Mouse (Mus musculus) mouse trophoblast stem cell (cell line): Measurements from ENCODE around the gene Kcnb1.

Experiments used
- in situ Hi-C, 2 experiments: fragments of 300-500 bp; cut with MseI, MboI; formaldehyde crosslinking; loops; 2 replicates in 1 of 2; 3 replicates in 1 of 2; pipeline ENCODE4 v1.15.1; 2025

The Kcnb1 gene

DNA sequence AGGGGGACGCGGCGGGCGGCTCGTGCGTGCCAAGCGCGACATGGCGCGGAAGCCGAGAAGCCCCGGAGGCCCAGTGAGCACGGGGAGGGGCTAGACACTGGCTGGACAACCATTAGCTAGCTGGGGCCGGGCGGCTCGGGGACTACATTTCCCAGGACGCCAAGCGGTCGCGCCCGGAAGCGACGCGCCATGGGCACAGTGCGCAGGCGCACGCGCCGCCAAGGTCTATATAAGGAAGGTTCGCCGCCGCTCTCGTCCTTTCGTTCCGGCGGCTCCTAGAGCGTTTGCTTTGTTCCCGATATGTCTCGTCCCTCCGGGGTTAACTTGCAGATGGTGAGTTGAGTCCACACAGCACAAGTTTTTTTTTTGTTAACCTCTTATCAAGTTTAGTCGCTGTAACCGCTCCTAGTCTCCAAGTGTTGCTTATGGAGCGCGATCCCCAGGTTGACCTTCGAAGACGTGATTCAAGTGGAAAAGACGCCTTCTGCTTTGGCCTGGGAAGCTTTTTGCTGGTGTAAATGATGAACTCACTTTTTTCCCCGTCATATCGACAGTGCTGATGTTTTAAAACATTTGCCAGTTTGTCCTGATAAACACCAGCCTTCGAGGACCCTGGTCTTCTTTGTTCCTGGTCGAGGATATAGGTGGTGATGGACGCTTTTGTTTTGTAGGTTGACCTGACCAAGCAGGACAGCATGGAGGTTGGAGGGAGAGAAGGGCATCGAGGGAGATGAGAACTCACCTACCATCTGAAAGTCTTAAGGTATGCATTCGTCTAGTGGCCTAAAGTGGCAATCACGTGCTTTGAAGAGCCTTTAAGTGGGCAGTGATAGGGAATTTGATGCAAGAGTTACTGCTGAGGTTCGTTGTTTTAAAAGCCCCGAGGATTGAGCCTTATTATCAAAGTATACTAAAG lies 126.7 kb downstream of the Kcnb1 start, which contains the start of gene Znfx1:
Gene Znfx1 (minus strand): TSS at position 51 of the 916 bp plus-strand sequence.
- in situ Hi-C loops, result no loop called here

DNA sequence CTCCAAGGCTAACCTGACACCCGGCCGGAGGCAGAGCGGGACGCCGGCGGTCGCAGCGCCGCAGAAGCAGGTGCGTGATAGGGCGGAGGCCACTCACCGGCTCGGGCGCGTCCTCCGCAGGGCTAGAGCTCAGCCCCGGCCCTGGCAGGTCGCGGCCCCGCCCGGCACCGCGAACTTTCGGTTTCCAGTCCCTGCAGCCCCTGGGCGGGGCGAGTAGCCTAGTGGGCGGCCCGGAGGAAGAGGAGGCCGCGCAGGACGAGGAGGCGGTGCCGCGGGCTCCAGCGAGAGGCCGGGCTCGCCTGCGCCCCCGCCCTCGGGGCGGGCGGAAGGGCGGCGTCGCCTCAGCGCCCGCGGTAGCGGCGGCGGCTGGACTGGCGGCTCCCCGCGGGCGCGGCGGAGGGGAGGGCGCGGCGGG lies 127.5 kb downstream of the Kcnb1 start:
- in situ Hi-C loops, result no loop called here

DNA sequence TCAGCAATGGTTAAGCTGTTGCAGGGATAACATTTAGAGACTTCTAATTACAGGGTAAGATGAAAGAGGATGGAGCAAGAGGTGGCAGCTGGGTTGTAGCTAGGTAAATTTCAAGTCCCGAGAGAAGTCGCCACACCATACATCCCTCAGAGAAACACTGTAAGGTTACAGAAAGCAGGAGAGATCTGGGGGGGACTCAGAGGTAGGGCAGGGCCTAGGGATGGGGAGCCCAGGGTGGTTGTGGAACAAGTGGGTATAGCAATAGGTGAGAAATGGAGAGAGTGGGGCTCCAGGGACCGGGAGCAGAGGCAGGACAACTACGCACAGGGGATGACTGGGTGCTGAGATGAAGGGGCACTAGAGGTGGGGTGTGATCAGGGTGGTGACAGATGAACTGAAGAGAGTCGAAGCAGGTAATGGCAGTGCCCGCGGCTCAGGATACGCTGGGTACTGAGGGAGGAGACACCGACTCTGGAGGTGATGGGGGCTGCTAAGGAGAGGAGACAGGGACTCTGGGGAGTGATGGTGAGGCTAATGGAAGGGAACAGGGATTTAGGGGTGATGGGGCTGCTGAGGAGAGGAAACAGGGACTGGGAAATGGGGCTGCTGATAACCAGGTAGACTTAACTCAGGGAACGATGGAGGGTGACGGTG lies 128.4 kb downstream of the Kcnb1 start:
- in situ Hi-C loops, result no loop called here

DNA sequence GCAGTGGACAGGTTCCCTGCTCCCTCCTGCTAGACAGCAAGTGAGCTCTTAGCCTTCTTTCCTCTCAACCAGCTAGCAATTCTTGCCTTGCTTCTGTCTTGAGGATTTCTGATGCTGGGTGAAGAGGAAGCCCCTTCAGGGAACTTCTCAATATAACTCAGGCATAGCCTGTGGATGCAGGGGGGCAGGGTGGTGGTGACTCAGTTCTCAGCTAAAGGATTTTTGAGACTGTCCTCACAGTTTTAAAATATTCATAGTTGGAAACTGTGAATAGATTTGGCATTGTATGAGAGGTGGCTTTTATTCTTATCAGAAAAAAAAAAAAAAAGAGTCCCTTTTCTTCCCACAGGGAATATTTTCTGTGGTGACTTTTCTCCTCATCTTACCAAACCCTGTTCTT lies 129.2 kb downstream of the Kcnb1 start:
- in situ Hi-C loops, result no loop called here

DNA sequence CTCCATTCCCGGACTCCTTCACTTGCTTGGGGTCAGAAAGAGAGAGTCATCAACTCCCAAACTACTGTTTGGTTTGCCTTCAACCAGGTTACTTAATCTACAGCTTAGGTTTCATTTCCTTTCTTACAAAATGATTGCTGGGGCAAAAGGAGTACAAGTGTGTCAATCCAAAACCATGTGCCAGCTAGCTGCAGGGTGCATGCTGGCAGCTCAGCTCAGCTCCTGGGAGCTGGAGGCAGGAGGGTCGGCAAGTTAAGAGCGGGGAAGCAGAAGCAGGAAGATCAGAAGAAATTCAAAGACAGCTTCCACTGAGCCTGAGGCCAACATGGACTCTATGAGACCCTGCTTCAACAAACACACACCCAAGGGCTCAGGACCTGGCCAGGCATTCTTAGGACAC lies 129.6 kb downstream of the Kcnb1 start:
- in situ Hi-C loops, result no loop called here

DNA sequence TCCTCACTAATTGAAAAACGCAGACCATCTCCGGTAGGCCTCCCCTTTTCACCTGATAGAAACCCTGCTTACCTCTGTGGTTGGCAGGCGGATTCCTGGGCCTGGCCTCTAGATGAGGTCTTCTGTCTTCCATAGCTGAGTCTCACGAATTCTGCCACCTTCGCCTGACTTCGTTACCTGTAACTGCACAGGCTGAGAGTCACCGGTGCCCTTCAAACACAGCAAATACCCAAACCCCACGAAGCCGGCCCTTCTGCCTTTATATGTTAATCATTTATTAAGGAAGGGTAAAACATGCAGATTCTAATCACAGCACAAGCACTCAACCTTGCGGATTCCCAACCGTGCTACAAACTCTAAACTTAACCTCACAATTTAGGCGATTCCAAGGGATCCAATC lies 130.0 kb downstream of the Kcnb1 start:
- in situ Hi-C loops, result no loop called here

DNA sequence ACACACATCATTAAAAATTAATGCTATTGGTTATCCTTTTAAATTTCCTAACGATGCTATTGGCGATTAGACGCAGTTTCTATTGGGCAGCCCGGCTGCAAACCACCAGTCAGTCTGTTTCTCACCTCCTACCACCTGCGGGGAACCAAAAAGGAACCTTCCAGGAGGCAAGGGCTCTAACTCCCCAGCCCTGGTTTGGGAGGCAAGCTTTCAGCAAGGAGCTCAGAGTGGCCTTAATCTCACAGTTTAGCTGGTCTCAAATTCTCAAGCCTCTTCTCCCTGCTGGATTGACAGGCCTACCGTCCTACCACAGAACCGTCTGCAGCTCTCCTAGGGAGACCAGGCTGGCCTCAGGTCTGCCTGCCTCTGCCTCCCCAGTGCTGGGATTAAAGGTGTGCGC lies 130.4 kb downstream of the Kcnb1 start:
- in situ Hi-C loops, result no loop called here

DNA sequence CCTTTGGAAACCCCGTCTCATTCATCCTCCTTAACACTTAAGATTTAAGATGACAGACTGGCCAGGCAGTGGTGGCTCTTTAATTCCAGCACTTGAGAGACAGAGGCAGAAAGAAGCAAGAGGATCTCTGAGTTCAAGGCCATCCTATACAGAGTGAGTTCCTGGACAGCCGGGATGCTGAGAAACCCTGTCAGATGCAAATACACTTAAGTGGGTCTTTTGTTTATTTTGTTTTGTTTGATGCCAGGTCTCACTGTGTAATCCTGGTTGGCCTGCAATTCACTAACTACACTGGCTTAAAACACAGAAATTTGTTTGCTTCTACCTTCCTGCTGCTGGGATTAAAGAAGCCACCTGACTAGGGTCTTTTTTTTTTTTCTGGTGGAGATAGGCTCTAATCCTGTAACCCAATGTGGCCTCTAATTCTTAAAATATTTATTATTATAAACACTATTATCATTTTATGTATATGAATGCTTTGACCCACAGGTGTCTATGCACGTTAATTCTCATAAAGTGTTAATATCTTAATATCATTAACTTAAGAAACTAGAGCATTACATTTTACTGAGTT lies 131.1 kb downstream of the Kcnb1 start:
- in situ Hi-C loops, result no loop called here

DNA sequence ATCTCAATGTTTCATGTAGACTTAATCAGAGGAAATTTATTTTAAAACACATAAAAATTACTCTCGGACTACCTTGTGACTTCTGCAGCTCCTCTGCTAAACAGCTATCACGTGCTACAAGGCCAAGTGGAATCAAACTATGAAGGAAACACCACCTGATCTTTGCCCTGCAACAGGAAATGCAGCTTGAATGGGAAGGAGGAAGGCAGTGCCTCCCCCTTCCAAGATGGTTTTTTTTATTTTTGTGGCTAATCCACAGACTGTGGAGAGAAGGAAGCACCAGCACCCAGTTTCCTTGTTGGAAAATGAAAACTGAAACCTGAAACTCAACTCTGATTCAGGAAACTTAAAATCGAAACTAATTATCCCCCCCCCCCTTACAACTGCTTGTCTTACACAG lies 131.8 kb downstream of the Kcnb1 start:
- in situ Hi-C loops, result no loop called here

DNA sequence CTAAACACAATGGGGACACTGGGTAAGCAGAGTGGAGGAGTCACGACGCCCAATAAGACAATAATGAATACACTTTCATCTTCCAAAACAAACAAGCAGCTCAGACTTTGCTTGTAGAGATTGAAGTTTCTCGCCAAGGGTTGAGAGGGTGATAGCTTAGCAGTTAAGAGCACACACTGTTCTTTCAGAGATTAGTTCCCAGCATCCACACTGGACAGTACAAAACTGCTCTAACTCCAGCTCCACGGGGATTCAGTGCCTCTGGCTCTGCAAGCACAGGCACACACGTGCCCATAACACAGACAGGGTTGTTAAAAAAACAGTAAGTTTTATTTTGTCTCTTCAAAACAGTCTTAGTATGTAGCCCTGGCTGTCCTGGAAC lies 133.0 kb downstream of the Kcnb1 start:
- in situ Hi-C loops, result no loop called here

DNA sequence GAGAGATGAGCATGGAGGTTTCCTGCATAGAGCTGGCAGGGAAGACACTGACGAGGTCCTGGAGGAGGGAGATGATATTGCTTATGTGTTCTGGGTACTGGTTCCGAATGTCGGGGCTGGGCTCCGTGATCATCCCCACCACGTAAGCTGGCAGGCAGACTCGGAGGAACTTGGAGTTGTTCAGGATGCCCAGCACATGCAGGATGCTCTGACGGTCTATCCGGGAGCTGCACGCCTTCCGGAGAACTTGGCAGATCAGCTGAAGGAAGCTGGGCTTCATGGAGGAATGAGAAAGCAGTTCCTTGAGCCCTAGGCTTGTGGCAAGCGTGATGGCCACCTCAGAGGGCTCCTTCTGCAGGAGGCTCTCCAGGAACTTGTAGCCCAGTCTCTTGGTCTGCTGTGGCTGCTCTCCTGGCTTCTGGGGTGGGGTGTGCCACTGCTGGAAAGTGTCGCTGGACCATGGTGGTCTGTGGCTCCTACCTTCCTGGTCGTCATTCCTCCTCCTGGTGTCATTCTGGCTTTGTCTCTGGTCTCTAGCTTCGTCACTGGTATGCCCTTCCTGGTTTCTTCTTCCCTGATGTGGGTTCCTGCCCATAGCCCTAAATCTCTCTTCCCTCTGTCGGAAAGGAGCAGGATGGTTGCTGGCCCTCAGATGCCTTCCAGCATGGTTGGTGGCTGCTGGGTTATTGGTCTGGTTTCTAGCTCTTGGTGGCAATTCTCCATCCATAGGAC lies 133.6 kb downstream of the Kcnb1 start:
- in situ Hi-C loops, result no loop called here

DNA sequence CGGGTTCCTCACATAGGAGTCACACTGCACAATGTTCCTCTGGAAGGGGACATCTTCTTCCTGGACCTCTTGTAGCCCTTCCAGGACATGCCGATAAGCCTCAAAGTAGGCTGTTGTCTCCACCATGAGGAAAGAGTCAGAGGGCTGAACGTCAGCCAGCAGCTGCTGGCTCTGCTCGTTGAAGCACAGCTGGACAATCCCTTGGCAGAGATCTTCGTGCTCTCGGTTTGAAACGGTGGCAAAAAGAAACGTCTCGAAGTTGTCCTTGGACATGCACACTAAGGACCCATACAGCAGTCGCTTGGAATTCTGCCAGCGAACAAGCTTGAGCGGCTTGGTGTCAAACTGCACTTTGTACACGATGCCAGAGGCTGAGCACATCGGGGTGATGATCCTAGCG lies 134.6 kb downstream of the Kcnb1 start:
- in situ Hi-C loops, result no loop called here

DNA sequence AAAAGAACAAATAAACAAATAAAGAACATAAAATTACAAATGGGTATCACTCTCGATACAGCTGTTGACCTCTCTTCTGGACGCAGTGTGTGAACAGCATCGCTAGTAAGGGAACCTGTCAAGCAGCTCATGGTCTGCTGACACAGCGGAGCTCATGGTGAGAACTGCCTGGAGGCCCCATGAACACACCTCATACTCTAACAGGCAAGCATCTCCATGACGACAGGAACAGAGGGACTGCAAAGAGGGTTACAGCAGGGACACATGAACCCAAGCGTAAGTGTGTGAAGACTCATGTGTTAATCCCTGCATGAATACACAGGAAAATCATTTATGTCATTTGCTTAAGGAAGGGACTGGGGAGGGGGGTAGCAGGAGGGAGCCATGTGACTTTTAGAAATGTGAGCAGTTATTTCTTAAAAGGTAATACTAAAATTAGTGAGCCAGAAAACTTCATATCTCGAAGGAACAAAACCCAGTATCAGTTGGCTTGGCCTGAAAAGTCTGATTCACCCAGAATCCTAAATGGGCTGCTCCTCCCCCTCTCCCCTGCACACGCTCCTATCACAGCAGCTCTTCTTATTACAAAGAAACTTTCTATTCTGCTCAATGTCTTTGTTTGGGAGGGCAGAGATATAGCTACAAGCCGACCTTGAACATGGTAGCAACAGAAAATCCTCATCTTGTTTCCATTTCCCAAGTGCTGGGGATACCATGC lies 136.7 kb downstream of the Kcnb1 start:
- in situ Hi-C loops, result no loop called here

DNA sequence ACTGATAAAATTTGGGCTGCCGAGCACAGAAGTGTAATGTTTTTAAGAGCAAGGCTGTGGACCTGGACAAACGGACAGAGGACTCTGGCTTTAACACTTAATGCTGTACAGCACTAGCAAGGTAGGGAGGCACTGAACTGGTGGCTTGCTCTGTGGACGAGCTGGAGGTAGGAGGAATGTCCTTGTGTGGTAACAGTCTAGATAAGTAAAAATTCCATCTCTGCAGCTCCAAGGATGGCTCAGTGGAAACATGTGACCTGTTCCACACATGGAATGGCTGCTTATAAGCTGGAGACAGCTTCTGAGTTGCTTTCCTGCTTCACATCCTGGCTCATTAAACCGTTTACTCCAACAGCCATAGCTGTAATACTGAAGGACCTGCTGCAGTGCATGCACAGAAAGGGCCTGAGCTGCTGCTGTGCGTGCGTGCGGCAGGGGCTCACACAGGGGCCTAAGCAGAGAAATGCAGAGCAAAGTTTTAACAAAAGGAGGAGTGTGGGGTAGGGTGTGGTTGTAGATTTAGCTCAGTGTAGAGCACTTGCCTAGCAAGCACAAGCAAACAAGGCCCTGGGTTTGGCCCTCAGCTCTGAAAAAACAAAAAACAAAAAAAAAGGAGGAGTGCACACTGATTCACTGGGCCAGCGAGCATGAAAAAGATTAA lies 141.1 kb downstream of the Kcnb1 start:
- in situ Hi-C loops, result no loop called here

DNA sequence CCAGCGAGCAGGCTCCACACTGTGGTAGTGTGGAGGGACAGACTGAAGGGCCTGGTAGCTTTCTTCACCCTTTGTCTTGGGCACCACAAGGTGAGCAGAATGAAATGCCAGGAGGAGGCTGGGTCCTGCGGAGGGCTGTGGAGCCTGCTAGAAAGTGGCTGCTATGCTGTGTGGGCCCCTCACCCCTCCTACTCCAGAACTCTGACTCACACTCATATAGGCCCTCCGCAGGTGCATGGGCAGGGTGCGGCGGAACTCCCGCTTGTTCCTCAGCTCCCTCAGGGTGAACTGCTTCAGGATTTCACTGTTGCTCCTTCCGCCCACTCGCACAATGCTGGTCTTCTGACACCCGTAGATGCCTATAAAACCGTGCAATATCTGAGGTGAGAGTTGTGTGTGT lies 141.7 kb downstream of the Kcnb1 start:
- in situ Hi-C loops, result no loop called here
